Mouse (Mus musculus): ENCODE data around the gene Myh7. TPM values are rescaled to one million over a fixed set of nuclear protein-coding genes. Genes with fewer than 3 reads are reported as not detected.
A peak's percentile ranks its signal among the peaks of the same experiment; 100 is the strongest.
"Not testable (repeated sequence)": the region's sequence is repeated elsewhere in the genome, so short reads cannot be mapped to it uniquely, and the experiment has no call there.

Gene Myh7
- total RNA-seq (2017), result not detected in 3 replicates

- no peak for ATAC-seq (replicated peaks; ENCODE audit: insufficient number of reproducible peaks, low FRiP score, low TSS enrichment, poor library complexity, severe bottlenecking)
Observed at GRCm38 (mm10) chr14:54994136-54994868, at the start of gene Myh7. TSS of gene Myh7 (minus strand) at chr14:54994626.

- not testable (repeated sequence) for ATAC-seq (replicated peaks; ENCODE audit: insufficient number of reproducible peaks, low FRiP score, low TSS enrichment, poor library complexity, severe bottlenecking)
Observed at GRCm38 (mm10) chr14:55043694-55044093, 49.3 kb upstream of the Myh7 start.

GRCm38 (mm10) chr14:55032695-55033225 is 38.3 kb upstream of the Myh7 start:
- ATAC-seq (replicated peaks; ENCODE audit: insufficient number of reproducible peaks, low FRiP score, low TSS enrichment, poor library complexity, severe bottlenecking), result no peak

- no peak for ATAC-seq (replicated peaks; ENCODE audit: insufficient number of reproducible peaks, low FRiP score, low TSS enrichment, poor library complexity, severe bottlenecking)
Observed at GRCm38 (mm10) chr14:55029034-55029698, 34.7 kb upstream of the Myh7 start.

GRCm38 (mm10) chr14:55028333-55028835 is 34.0 kb upstream of the Myh7 start:
- no peak for ATAC-seq (replicated peaks; ENCODE audit: insufficient number of reproducible peaks, low FRiP score, low TSS enrichment, poor library complexity, severe bottlenecking)

GRCm38 (mm10) chr14:55027653-55028052 is 33.2 kb upstream of the Myh7 start:
- ATAC-seq (replicated peaks; ENCODE audit: insufficient number of reproducible peaks, low FRiP score, low TSS enrichment, poor library complexity, severe bottlenecking), result no peak

- ATAC-seq (replicated peaks; ENCODE audit: insufficient number of reproducible peaks, low FRiP score, low TSS enrichment, poor library complexity, severe bottlenecking), result no peak
Observed at GRCm38 (mm10) chr14:55027251-55027650, 32.8 kb upstream of the Myh7 start.

- no peak for ATAC-seq (replicated peaks; ENCODE audit: insufficient number of reproducible peaks, low FRiP score, low TSS enrichment, poor library complexity, severe bottlenecking)
Observed at GRCm38 (mm10) chr14:55025527-55025926, 31.1 kb upstream of the Myh7 start.

- ATAC-seq (replicated peaks; ENCODE audit: insufficient number of reproducible peaks, low FRiP score, low TSS enrichment, poor library complexity, severe bottlenecking), result no peak
Observed at GRCm38 (mm10) chr14:55024236-55024635, 29.8 kb upstream of the Myh7 start.

- ATAC-seq (replicated peaks; ENCODE audit: insufficient number of reproducible peaks, low FRiP score, low TSS enrichment, poor library complexity, severe bottlenecking), result no peak
Observed at GRCm38 (mm10) chr14:55023011-55023410, 28.6 kb upstream of the Myh7 start.

- ATAC-seq (replicated peaks; ENCODE audit: insufficient number of reproducible peaks, low FRiP score, low TSS enrichment, poor library complexity, severe bottlenecking), result no peak
Observed at GRCm38 (mm10) chr14:55020394-55020793, 26.0 kb upstream of the Myh7 start.

GRCm38 (mm10) chr14:55016876-55017275 is 22.4 kb upstream of the Myh7 start:
- ATAC-seq (replicated peaks; ENCODE audit: insufficient number of reproducible peaks, low FRiP score, low TSS enrichment, poor library complexity, severe bottlenecking), result no peak

- ATAC-seq (replicated peaks; ENCODE audit: insufficient number of reproducible peaks, low FRiP score, low TSS enrichment, poor library complexity, severe bottlenecking), result peak; percentile 8
Observed at GRCm38 (mm10) chr14:55015767-55016111, 21.3 kb upstream of the Myh7 start.

GRCm38 (mm10) chr14:55014991-55015766 is 20.8 kb upstream of the Myh7 start, which contains the start of gene Ngdn:
TSS of gene Ngdn (plus strand) at chr14:55015454.
- peak; percentile 97 for ATAC-seq (replicated peaks; ENCODE audit: insufficient number of reproducible peaks, low FRiP score, low TSS enrichment, poor library complexity, severe bottlenecking)

- peak; percentile 14; the same call in 1 of the 2 replicates for ATAC-seq (replicated peaks; ENCODE audit: insufficient number of reproducible peaks, low FRiP score, low TSS enrichment, poor library complexity, severe bottlenecking)
Observed at GRCm38 (mm10) chr14:55014591-55014990, 20.2 kb upstream of the Myh7 start.

GRCm38 (mm10) chr14:55011116-55011515 is 16.7 kb upstream of the Myh7 start:
- ATAC-seq (replicated peaks; ENCODE audit: insufficient number of reproducible peaks, low FRiP score, low TSS enrichment, poor library complexity, severe bottlenecking), result no peak

- ATAC-seq (replicated peaks; ENCODE audit: insufficient number of reproducible peaks, low FRiP score, low TSS enrichment, poor library complexity, severe bottlenecking), result no peak
Observed at GRCm38 (mm10) chr14:55008417-55008816, 14.0 kb upstream of the Myh7 start.

GRCm38 (mm10) chr14:55007120-55007908 is 12.9 kb upstream of the Myh7 start:
- no peak for ATAC-seq (replicated peaks; ENCODE audit: insufficient number of reproducible peaks, low FRiP score, low TSS enrichment, poor library complexity, severe bottlenecking)
